Mouse (Mus musculus) subcutaneous adipose tissue, adult 2 months (tissue): ENCODE data around the gene Hmox2. TPM values are rescaled to one million over a fixed set of nuclear protein-coding genes. Genes with fewer than 3 reads are reported as not detected.

Experiments used
- polyA plus RNA-seq: library from polyadenylated mRNA; depleted of rRNA; stranded (reverse); fragments of >200 nt; gene quantifications from 2 replicates; pipeline ENCODE4 v1.2.3, GENCODE M21; 2012; ENCODE audit warnings: low replicate concordance; rRNA removed

Hmox2 gene
- 44.2 and 52.6 TPM in 2 replicates for polyA plus RNA-seq

GRCm38 (mm10) chr16:4725780-4726527 lies at the start of gene Hmox2:
Gene Hmox2, plus strand, starts transcription at chr16:4726361.

GRCm38 (mm10) chr16:4679121-4680018 lies 46.8 kb upstream of the Hmox2 start, which contains the start of gene Coro7:
Gene Coro7, minus strand, starts transcription at chr16:4679777.

GRCm38 (mm10) chr16:4718753-4719518 lies 7.2 kb upstream of the Hmox2 start, which contains the start of gene Nmral1:
Gene Nmral1, minus strand, starts transcription at chr16:4719356.

GRCm38 (mm10) chr16:4789810-4790559 lies 63.8 kb downstream of the Hmox2 start, which contains the start of gene Cdip1:
Gene Cdip1, minus strand, starts transcription at chr16:4790292.

Other genes starting within 250 kb of the Hmox2 start
- 6.5 and 7.3 TPM in 2 replicates for gene Srl, start 184.5 kb upstream of the Hmox2 start, polyA plus RNA-seq
- gene Tfap4, start 166.5 kb upstream of the Hmox2 start, polyA plus RNA-seq = 4.9 and 16.0 TPM in 2 replicates
- 22.3 and 54.0 TPM in 2 replicates for gene Glis2, start 131.6 kb upstream of the Hmox2 start, polyA plus RNA-seq
- gene Pam16, start 101.4 kb upstream of the Hmox2 start, polyA plus RNA-seq = 13.9 and 23.4 TPM in 2 replicates
- gene Vasn, start 86.4 kb upstream of the Hmox2 start, polyA plus RNA-seq = 41.7 and 46.7 TPM in 2 replicates
- gene Dnaja3, start 86.4 kb upstream of the Hmox2 start, polyA plus RNA-seq = 39.1 and 49.0 TPM in 2 replicates
- 54.8 and 56.0 TPM in 2 replicates for gene Coro7, start 46.6 kb upstream of the Hmox2 start, polyA plus RNA-seq
- gene Nmral1, start 7.0 kb upstream of the Hmox2 start, polyA plus RNA-seq = 11.5 and 16.7 TPM in 2 replicates
- 88.3 and 114 TPM in 2 replicates for gene Cdip1, start 63.9 kb downstream of the Hmox2 start, polyA plus RNA-seq
- gene 4930562C15Rik, start 109.1 kb downstream of the Hmox2 start, polyA plus RNA-seq = not detected in 2 replicates
- gene Ubald1, start 154.0 kb downstream of the Hmox2 start, polyA plus RNA-seq = 50.1 and 59.8 TPM in 2 replicates
- gene Mgrn1, start 159.9 kb downstream of the Hmox2 start, polyA plus RNA-seq = 152 and 171 TPM in 2 replicates
- 111 and 113 TPM in 2 replicates for gene Nudt16l1, start 212.4 kb downstream of the Hmox2 start, polyA plus RNA-seq
- gene Anks3, start 237.8 kb downstream of the Hmox2 start, polyA plus RNA-seq = 41.0 and 73.9 TPM in 2 replicates